Mouse (Mus musculus) spleen, adult 12 weeks (tissue): ENCODE measurements around the gene Eno3.

Experiments used
- DNase-seq: peaks from one replicate; pipeline ENCODE4 v3.0.0; 2022; ENCODE audit warnings: low spot score

Eno3 gene

GRCm38 (mm10) chr11:70657573-70657972 is 571 bp downstream of the Eno3 start:
- DNase-seq: no peak

- no peak for DNase-seq
Observed at GRCm38 (mm10) chr11:70657991-70658390, 989 bp downstream of the Eno3 start.

- no peak for DNase-seq
Observed at GRCm38 (mm10) chr11:70658521-70658920, 1.5 kb downstream of the Eno3 start.

GRCm38 (mm10) chr11:70658942-70659341 is 1.9 kb downstream of the Eno3 start:
- no peak for DNase-seq

- no peak for DNase-seq
Observed at GRCm38 (mm10) chr11:70660571-70660970, 3.6 kb downstream of the Eno3 start.

- no peak for DNase-seq
Observed at GRCm38 (mm10) chr11:70663101-70663500, 6.1 kb downstream of the Eno3 start.

- no peak for DNase-seq
Observed at GRCm38 (mm10) chr11:70663957-70664356, 7.0 kb downstream of the Eno3 start.

GRCm38 (mm10) chr11:70664741-70665140 is 7.7 kb downstream of the Eno3 start:
- DNase-seq: no peak

- no peak for DNase-seq
Observed at GRCm38 (mm10) chr11:70666687-70667086, 9.7 kb downstream of the Eno3 start.

- no peak for DNase-seq
Observed at GRCm38 (mm10) chr11:70667271-70668150, 10.5 kb downstream of the Eno3 start.

GRCm38 (mm10) chr11:70668335-70668770 is 11.4 kb downstream of the Eno3 start:
- DNase-seq: no peak

- DNase-seq: peak; percentile 90
Observed at GRCm38 (mm10) chr11:70668771-70669505, 11.9 kb downstream of the Eno3 start, which contains the start of gene Spag7. TSS of gene Spag7 (minus strand) at chr11:70669416.

- DNase-seq: peak; percentile 72
Observed at GRCm38 (mm10) chr11:70669582-70670345, 12.8 kb downstream of the Eno3 start.

GRCm38 (mm10) chr11:70670483-70670882 is 13.5 kb downstream of the Eno3 start:
- DNase-seq: no peak

- no peak for DNase-seq
Observed at GRCm38 (mm10) chr11:70671333-70672047, 14.5 kb downstream of the Eno3 start.

- DNase-seq: no peak
Observed at GRCm38 (mm10) chr11:70674014-70674413, 17.0 kb downstream of the Eno3 start.

- no peak for DNase-seq
Observed at GRCm38 (mm10) chr11:70674501-70674900, 17.5 kb downstream of the Eno3 start.

- no peak for DNase-seq
Observed at GRCm38 (mm10) chr11:70678092-70678491, 21.1 kb downstream of the Eno3 start.

GRCm38 (mm10) chr11:70678576-70678975 is 21.6 kb downstream of the Eno3 start:
- DNase-seq: no peak

- DNase-seq: no peak
Observed at GRCm38 (mm10) chr11:70679361-70679760, 22.4 kb downstream of the Eno3 start.

- DNase-seq: no peak
Observed at GRCm38 (mm10) chr11:70679894-70680293, 22.9 kb downstream of the Eno3 start.

GRCm38 (mm10) chr11:70681170-70681569 is 24.2 kb downstream of the Eno3 start:
- DNase-seq: no peak
